Mouse (Mus musculus) granulocyte monocyte progenitor cell, adult 5-6 weeks (primary cell): Measurements from ENCODE around the gene Usp2. TPM values are rescaled to one million over a fixed set of nuclear protein-coding genes. Genes with fewer than 3 reads are reported as not detected.
A peak's percentile ranks its signal among the peaks of the same experiment; 100 is the strongest.

Source experiments
- ATAC-seq: replicated peaks from 2 replicates; pipeline ENCODE4 v1.8.0; 2016; ENCODE audit warnings: mild to moderate bottlenecking, moderate TSS enrichment, inconsistent platforms; ENCODE audit not compliant: poor library complexity, severe bottlenecking
- total RNA-seq, 2 experiments: library from RNA; stranded (forward) in 1 of 2; stranded (reverse) in 1 of 2; fragments of 200-712, 200-1000 nt in 1 of 2; fragments of >200 nt in 1 of 2; fragmentation: Nextera tagmentation in 1 of 2; gene quantifications; 2 replicates each; pipeline ENCODE4 v1.2.3; 2014 to 2017

The Usp2 gene
- total RNA-seq, 2 experiments from 2014 or later, result 3.1 to 12.0 TPM

DNA sequence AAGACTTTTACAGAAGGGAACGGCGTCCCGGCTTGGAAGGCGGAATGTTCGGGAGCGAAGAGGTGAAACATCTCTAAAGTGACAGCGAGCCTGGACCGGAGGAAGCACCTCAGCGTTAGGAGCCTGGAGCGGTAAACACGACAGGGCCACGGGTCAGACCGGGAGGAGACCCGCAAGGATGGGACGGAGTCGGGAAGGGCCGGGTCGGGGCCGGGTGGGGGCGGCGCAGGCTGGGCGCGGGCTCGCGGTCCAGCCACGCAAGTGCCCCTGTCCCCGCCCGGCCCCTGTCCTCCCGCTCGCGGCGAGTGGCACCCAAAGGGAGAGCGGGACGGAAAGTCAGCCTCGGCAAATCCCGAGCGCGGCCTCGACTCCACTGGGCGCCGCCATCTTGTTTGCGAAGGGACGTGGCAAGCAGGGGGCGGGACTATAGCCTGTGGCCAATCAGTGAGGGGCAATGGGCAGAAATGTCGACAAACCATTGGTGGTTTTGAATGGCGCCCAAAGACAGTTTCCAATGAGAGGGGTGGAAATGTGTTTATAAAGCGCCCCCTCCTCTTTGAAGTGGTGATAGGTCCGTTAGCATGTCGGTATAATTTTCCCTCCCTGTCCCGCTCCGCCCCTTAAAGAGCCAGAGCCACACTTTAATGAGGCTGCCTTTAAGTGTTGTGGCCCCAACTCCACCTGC, 46.4 kb downstream of the Usp2 start, which contains the start of the genes Gm49380 and Rnf26:
Gm49380 (minus strand) TSS at position 396 of the 685 bp plus-strand sequence.
Rnf26 (minus strand) TSS at position 413 of the 685 bp plus-strand sequence.
- peak; percentile 95 for ATAC-seq

DNA sequence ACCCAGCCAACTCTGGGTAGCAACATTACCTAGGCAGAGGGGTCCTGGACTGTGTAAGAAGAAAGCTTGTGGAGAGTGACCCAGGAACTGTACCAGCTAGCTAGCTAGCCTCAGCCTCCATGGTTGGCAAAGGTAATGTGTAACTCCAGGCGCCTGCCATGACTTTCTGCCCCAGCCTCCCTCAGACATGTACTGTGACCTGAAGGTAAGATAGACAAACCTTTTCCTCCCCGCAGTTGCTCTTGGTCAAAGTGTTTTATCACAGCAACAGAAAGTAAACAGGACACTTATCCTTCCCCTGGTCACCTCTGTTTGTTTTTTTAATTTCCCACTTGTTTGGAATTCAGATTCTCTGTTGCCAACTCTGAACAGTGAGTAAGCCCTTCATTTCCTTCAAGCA, 47.6 kb downstream of the Usp2 start:
- no peak for ATAC-seq

DNA sequence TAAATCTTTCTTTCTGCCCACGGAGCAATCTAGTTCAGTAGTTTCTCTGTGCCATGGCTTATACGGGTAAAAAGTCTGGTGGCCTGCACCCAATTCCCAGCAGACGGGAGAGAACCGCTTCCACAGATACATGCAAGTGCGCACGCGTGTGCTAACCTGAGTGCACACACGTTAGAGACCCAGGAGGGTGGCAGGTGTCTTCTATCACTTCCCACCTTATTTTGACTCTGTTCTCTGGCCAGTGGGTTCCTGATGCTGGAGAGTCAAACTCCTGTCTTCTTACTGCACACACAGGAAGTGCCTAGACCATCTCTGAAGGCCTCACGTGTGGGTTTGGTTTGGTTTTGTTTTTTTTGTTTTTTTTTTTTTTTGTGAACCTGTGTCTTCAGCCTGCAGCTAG, 48.8 kb downstream of the Usp2 start:
- ATAC-seq, result no peak

- ATAC-seq, result no peak
These were observed 49.4 kb downstream of the Usp2 start for GRCm38 (mm10) chr9:44116182-44116581.

GRCm38 (mm10) chr9:44119011-44119410, 52.2 kb downstream of the Usp2 start:
- ATAC-seq, result 0 out of 2 replicates have a peak, but pooled peaks have one; percentile 44

DNA sequence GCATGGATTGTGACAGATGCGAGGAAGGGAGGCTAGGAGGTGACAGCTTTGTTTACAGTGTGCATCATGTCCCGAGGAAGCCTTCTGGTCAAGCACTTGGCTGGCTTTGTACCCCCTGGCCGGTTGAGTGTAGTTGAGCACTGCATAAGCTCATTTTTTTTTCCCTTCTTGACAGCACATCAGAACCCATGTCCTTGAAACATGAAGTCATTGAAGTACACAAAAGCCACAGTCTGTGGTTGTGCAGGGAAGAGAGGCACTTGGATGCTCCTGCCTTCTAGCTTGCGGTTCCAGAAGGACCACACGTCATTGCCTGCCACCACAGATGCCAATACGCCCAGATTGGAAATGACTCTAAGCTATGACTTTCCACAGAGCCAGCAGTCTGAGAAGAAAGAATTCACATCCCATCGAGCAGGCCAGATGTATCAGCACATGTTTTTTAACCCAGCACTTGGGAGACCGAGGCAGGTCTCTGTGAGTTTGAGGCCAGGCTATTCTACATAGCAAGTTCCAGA, 53.2 kb downstream of the Usp2 start:
- no peak for ATAC-seq

DNA sequence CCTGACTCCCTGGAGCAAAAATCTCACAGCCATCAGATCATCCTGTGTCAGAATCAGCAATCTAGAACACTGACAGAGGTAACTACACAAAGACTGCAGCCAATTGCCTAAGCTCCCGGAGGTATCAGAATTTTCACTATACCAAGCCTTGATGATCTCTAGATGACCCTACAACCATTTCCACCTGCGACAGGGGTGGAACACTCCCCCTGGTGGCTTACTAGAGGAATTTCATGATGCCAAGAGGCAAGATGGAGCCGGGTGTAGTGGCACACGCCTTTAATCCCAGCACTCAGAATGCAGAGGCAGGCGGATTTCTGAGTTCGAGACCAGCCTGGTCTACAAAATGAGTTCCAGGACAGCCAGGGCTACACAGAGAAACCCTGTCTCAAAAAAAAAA, 57.5 kb downstream of the Usp2 start:
- no peak for ATAC-seq

DNA sequence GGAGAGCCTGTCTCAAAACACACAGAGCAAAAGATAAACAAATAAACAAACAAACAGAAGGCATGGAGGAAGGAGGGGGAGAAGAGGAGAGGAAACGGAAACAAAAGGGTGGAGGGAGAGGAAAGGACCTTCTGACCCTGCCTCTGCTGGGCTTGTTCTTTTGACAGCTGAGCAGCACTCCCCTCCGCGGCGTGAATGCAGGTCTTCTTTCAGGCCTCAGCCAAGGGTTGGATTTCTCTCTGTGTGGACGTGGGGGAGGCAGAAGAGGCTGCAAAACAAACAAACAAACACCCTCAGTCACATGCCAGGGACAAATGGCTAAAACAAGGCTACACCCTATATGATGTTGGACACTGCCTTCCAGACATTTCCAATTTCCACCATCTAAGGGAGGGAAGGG, 58.2 kb downstream of the Usp2 start:
- no peak for ATAC-seq

DNA sequence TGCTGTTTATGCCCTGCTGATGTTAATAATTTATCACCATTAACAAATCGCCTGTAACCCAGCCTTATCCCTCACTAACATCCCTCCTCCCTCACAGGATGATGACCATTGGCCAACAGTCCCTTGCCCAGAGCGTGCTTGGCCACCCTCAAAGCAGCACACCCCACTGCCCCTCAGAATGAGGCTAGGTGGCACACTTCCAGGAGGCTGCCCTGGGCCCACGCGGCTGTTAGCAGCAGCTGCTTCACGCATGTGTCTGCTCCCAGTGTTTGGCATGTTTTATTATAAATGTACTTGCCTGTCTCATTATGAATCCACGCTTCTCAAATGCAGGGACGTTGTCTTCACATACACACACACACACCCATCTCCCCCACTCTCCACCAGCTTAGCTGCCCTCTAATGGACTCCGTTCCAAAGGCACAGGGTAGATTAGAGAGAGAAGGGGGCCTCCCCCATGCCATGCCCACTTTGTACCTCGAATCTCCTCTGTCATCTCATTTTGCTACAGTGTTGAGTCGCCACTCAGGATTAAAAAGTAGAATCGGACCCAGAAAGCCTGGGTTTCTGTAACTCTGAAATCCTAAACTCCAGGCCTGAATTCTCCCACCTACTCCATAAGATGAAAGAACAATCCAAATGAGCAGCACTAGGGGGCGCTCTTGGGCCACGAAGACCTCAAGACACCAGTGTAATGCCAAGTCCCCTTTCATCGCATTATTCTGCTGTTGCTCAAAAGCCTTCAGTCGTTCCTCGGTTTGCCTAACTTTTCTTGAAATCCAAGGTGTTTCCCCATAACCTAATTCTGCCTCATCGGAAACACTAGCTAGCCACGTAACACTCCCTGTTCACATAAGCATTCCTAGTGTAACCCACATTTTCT, 59.0 kb downstream of the Usp2 start:
- peak; percentile 56 for ATAC-seq

DNA sequence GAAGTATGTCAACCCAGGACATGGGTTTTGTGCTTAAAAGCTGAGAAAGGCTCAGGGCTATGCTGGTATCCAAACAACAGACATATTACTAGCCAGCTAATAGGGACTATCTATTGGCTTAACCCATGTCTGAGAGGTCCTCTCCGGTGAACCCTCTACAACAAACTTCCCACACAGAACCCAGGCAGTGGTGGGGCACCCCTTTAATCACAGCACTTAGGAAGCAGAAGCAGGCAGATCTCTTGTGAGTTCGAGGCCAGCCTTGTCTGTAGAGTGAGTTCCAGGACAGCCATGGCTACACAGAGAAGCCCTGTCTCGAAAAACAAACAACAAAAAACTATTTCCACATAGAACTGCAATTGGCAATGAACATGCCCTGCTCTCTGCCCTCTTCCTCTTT, 59.9 kb downstream of the Usp2 start:
- no peak for ATAC-seq

DNA sequence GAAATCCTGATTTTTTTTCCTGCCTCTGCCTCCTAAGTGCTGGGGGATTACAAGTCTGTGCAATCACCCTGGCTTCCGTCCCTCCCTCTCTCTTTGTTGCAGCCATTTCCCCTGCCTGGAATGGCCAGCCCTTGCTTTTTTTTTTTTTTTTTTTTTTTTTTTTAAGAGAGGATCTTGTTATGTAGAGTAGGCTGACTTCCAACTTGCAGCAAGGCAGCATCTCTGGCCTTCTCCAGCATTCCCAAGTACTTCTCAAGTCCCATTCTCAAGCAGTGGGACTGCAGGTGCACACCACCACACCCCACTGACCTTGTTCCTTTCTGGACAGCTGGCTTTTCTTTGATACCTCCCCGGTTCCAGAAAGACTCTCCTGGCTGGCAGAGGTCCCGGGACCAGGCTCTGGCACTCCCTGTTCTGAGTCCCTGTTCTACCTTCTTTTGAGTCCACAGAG, 60.6 kb downstream of the Usp2 start:
- ATAC-seq, result 0 out of 2 replicates have a peak, but pooled peaks have one; percentile 1

GRCm38 (mm10) chr9:44129633-44130032, 62.8 kb downstream of the Usp2 start:
- ATAC-seq, result no peak

- peak; percentile 49 for ATAC-seq
These were observed 63.2 kb downstream of the Usp2 start for GRCm38 (mm10) chr9:44130034-44130433.

- ATAC-seq, result no peak
These were observed 63.9 kb downstream of the Usp2 start for GRCm38 (mm10) chr9:44130581-44131275.

GRCm38 (mm10) chr9:44131276-44131590, 64.4 kb downstream of the Usp2 start:
- ATAC-seq, result no peak

DNA sequence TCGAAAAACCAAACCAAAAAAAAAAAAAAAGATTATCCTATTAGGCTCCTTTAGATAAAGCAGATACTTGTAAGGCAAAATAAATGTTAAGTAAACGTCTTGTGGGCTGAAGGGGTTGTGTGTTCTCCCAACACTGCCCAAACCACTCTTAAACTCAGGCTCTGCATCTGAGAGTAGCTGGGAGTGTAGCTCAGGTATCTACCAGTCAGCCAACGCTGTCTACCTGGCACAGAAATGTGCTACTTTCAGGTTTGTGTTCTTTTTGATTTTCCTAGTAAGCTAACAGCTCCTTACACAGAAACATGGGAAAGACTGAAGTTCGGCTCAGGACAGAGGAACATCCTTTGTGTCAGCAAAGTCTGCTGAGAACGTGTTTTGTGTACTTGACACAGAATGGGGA, 65.4 kb downstream of the Usp2 start:
- no peak for ATAC-seq

DNA sequence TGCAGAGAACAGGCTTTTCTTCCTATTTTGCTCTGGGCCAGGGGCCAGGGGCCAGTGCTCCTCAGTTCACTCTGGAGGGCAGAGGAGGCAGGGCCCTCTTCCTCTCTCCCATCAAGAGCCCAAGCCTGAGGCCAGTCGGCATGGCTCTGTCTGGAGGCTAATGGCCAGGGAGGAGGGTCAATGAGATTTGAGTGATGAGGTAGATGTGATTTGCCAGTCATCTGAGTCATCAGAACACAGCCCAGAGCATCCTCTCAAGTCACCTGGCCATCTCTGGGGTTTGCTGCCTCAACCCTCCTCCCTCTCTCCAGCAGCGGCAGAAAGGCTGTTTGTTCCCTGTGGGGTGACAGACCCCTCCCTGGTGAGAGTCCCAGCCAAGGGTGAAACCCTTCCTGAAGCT, 66.5 kb downstream of the Usp2 start:
- no peak for ATAC-seq

- peak; percentile 22 for ATAC-seq
These were observed 67.5 kb downstream of the Usp2 start, which contains the start of gene Mcam for GRCm38 (mm10) chr9:44134101-44134850. Gene Mcam, plus strand, starts transcription at chr9:44134469.

DNA sequence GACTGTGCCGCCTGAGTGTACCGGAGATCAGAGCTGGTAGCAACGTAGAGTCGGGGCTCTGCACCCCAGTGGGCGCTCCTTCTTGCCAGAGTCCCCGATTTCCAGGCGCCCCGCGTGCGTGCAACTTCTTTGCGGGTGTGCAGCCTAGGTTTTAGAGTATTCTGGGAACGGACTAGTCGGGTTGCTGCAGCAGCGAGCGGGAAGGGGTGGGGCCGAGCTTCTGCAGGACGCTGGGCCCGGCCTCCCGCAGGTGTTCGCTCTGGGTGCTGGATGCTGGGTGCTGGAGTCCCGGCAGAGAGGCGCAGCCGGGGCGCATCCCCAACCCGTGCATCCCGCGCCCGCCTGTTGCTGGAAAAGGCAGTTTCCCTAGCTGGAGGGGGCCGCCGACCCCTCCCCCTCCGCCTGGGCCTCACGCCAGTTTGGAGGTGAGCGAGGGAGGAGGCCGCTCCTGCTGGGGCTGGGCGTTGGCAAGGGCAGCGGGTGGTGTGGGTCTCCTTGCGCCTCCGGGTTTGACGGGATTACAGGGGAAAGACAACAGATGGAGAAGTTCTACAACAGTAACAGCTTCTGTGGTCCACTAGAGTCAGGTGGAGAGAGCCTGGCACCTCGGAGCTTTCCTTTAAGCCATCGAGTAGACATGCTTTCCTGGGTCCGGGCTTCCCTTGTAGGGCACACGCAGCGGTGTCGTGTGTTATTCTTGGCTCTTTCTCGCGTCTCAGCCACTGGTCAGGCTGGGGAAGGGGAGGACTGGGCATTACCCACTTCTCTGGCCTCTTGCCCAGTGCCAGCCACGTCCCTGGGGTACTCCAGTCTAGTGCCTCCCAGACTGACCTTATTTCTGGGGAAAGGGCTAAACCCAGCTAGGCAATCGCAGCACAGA, 68.3 kb downstream of the Usp2 start:
- ATAC-seq, result 0 out of 2 replicates have a peak, but pooled peaks have one; percentile 8
